Mouse (Mus musculus) thymus, adult 2 months (tissue): Measurements from ENCODE around the gene Gpn1.

Experiments used
- CTCF ChIP-seq: fragments of 200-500 bp; IDR thresholded peaks from 2 replicates; pipeline ENCODE4 v1.5.1; 2012; ENCODE audit warnings: mild to moderate bottlenecking, control low read depth, low read length, moderate library complexity, borderline replicate concordance; ENCODE audit not compliant: control insufficient read depth, poor library complexity, insufficient read depth; ENCODE audit errors: extremely low read depth
- POLR2A ChIP-seq: fragments of 200-500 bp; IDR thresholded peaks from 2 replicates; pipeline ENCODE4 v1.6.1; 2012; ENCODE audit warnings: mild to moderate bottlenecking, low read length, control low read depth, moderate library complexity; ENCODE audit not compliant: control insufficient read depth, poor library complexity, insufficient read depth; ENCODE audit errors: extremely low read depth

DNA sequence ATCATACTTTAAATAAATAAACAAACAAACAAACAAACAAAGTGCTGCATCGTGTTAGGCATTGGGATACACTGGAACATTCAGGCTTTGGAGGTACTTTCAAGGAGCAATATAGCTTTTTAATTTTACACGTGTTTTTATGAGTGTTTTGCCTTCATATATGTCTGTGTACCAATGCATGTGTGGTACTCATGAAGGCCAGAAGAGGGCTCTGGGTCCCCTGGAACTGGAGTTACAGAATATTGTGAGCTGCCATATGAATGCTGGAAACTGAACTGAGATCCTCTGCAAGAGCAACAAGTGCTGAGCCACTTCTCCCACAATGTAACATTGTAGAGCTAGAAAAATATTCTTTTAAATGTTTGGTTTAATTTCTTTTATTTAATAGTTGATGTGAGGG is 40.7 kb downstream of the Gpn1 start:
- TF ChIP-seq CTCF (no peak), POLR2A (no peak)
